Mouse (Mus musculus) midbrain, embryonic 16.5 days (tissue): ENCODE data around the gene Il12rb1. TPM values are rescaled to one million over a fixed set of nuclear protein-coding genes. Genes with fewer than 3 reads are reported as not detected.
A peak's percentile ranks its signal among the peaks of the same experiment; 100 is the strongest.

Source experiments
- ATAC-seq: fragments of 200-750 bp; cut with Nextera tagmentation; 2 replicates; pipeline ENCODE4 v1.8.0; 2017; ENCODE audit warnings: moderate TSS enrichment
- H3K27ac ChIP-seq: fragments of 300-500 bp; sonication (generic); 2 replicates; pipeline ENCODE4 v1.5.1; 2014; ENCODE audit warnings: mild to moderate bottlenecking, low read length, mixed read lengths
- H3K27me3 ChIP-seq: fragments of 300-500 bp; sonication (generic); 2 replicates; pipeline ENCODE4 v1.6.1; 2014; ENCODE audit warnings: low read depth, low read length, mixed read lengths; ENCODE audit not compliant: control insufficient read depth, insufficient read depth
- H3K36me3 ChIP-seq: fragments of 300-500 bp; sonication (generic); 2 replicates; pipeline ENCODE4 v1.6.1; 2014; ENCODE audit warnings: mild to moderate bottlenecking, low read length, moderate library complexity, mixed read lengths; ENCODE audit not compliant: control insufficient read depth, insufficient read depth
- H3K4me1 ChIP-seq: fragments of 300-500 bp; sonication (generic); 2 replicates; pipeline ENCODE4 v1.6.1; 2014; ENCODE audit warnings: mild to moderate bottlenecking, low read length, mixed read lengths; ENCODE audit not compliant: control insufficient read depth, insufficient read depth
- H3K4me2 ChIP-seq: fragments of 300-500 bp; sonication (generic); 2 replicates; pipeline ENCODE4 v1.6.1; 2014; ENCODE audit warnings: mild to moderate bottlenecking, low read length, mixed read lengths
- H3K4me3 ChIP-seq: fragments of 300-500 bp; sonication (generic); 2 replicates; pipeline ENCODE4 v1.5.1; 2014; ENCODE audit warnings: low read depth, mild to moderate bottlenecking, low read length, moderate library complexity, mixed read lengths
- H3K9ac ChIP-seq: fragments of 300-500 bp; sonication (generic); 2 replicates; pipeline ENCODE4 v1.6.1; 2014; ENCODE audit warnings: low read depth, low read length, mixed read lengths
- H3K9me3 ChIP-seq: fragments of 300-500 bp; sonication (generic); replicated peaks from 2 replicates; pipeline ENCODE4 v1.6.1; 2014; ENCODE audit warnings: mild to moderate bottlenecking, low read length, mixed read lengths; ENCODE audit not compliant: control insufficient read depth, poor library complexity, severe bottlenecking
- WGBS: fragments of 180-500 bp; shearing (Covaris S2); extraction: QIAGEN DNeasy Blood & Tissue Kit; methylation state at CpG from one replicate; pipeline ENCODE4 v1.1.7; 2014; 5-methylcytosine and 5-hydroxymethylcytosine counted together
- polyA plus RNA-seq: library from polyadenylated mRNA; unstranded; fragments of >200 nt; fragmentation: Nextera tagmentation; extraction: Ambion mirVana; gene quantifications from 2 replicates; pipeline ENCODE4 v1.2.1, GENCODE M21; 2015

The Il12rb1 gene
- polyA plus RNA-seq, 1 experiment from 2014 or later: 0.08 TPM

DNA sequence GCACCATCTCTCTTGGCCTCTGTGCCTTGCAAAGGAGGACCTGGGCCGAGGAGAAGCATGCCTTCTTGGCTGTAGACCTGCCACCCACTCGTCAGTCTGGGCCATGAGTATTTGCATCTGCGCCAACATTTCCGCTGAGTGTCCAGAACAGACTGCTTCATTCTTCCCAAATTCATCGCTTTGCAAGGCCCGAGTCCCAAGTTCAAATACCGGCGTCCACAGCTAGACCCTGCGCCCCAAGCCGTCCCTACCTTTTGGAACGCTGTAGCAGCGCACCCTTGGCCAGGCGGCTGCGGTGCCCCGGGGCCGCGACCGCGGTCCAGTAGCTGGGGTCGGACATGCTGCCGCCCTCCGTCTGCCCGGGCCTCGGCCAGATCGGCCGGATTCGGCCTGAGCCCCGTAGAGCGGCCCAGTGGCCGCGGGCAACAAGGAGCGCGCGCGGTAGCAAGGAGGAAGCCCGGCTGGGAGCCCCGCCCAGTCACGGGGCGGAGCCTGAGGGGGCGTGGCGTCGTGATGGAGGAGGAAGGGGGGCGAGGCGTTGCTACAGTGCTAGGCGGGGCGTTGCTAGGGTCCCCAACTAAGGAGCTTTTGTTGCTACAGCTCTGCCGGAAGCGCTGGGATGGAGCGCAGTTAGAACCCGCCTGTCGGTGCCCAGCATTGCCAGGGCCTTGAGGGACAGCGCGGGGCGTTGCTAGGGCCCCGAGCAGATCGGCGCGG is 16.1 kb upstream of the Il12rb1 start:
- WGBS: 5% methylated on average over 57 of the region's 58 CpGs
- Histone ChIP-seq H3K36me3 (peaks cover 4% of the 10 kb centered on the region), H3K4me2 (peak overlapping the region; percentile 71), H3K9ac (peak overlapping the region; percentile 89), H3K4me3 (peak overlapping the region; percentile 64), H3K4me1 (peaks cover 29% of the 10 kb centered on the region), H3K9me3 (no peaks in the 10 kb centered on the region), H3K27me3 (no peaks in the 10 kb centered on the region), H3K27ac (peak overlapping the region; percentile 90)
- peak; percentile 88 for ATAC-seq

DNA sequence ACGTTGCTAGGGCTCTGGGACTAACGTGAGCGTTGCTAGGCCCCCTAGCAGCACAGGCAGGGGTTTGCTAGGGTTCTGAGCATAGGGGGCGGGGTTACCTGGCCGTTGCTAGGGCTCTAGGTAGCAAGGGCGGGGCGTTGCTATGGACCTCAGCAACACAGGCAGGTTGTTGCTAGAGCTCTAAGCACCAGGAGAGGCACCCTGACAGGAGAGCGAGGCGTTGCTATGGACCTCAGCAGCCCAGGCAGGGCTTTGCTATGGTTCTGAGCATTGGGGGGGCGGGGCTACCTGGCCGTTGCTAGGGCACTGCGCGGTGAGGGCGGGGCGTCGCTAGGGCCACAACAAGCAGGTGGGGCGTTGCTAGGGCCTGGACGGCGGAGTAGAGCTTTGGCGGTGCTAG is 15.5 kb upstream of the Il12rb1 start:
- peak overlapping the region; percentile 64 for H3K4me3 ChIP-seq
- H3K27ac ChIP-seq: peak overlapping the region; percentile 90
- peaks cover 30% of the 10 kb centered on the region for H3K4me1 ChIP-seq
- no peaks in the 10 kb centered on the region for H3K27me3 ChIP-seq
- peak overlapping the region; percentile 71 for H3K4me2 ChIP-seq
- no peaks in the 10 kb centered on the region; the same call in none of the 2 replicates for H3K36me3 ChIP-seq
- under 1% methylated on average over 20 of the region's 20 CpGs for WGBS
- ATAC-seq: peak; percentile 62
- H3K9ac ChIP-seq: peak overlapping the region; percentile 89
- no peaks in the 10 kb centered on the region for H3K9me3 ChIP-seq

DNA sequence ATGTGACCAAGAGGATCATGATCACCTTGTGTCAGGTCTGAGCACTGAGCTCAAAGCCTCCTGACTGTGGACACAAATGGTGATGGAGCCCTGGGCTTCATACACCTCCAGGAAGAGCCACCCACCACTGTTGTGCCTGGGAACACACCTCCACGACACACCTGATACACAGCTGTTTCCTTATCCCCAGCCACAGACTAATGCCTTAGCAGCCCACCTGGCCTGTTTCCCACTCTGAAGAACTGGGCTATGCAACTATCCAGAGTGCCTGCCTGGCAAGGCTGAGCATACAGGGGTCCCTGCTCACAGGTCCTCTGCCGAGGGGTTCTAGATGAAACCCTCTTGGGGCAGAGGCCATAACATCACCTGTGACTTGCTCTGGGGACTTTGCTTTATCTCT is 14.0 kb upstream of the Il12rb1 start:
- no peak for ATAC-seq
- Histone ChIP-seq H3K4me3 (no peak overlapping the region), H3K27me3 (peaks cover 3% of the 10 kb centered on the region; the same call in 1 of the 2 replicates), H3K9me3 (no peaks in the 10 kb centered on the region), H3K4me2 (no peak overlapping the region), H3K27ac (no peak overlapping the region), H3K9ac (no peak overlapping the region), H3K4me1 (peaks cover 35% of the 10 kb centered on the region), H3K36me3 (no peaks in the 10 kb centered on the region)
- 88% methylated on average over 2 of the region's 2 CpGs for WGBS

DNA sequence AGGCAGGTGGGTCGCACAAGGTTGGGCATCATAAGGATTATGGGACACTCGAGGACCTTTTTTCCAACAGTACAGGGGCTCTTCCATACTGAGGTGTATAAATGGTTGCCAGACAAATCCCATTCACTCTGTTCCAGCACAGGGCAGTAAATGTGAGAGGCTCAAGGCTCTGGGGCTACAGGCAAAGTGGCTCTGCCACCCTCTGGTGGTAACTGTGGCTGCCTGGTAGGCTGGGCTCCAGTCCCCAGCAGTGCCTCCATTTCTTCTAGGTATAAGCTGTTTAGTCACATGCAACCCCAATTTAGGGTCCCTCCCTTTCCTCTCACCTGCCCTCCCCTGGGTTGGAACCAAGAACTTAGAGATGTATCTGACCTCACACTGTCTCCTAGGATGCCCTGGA is 12.9 kb upstream of the Il12rb1 start:
- peaks cover 35% of the 10 kb centered on the region for H3K4me1 ChIP-seq
- 85% methylated on average over 2 of the region's 2 CpGs for WGBS
- H3K36me3 ChIP-seq: no peaks in the 10 kb centered on the region

DNA sequence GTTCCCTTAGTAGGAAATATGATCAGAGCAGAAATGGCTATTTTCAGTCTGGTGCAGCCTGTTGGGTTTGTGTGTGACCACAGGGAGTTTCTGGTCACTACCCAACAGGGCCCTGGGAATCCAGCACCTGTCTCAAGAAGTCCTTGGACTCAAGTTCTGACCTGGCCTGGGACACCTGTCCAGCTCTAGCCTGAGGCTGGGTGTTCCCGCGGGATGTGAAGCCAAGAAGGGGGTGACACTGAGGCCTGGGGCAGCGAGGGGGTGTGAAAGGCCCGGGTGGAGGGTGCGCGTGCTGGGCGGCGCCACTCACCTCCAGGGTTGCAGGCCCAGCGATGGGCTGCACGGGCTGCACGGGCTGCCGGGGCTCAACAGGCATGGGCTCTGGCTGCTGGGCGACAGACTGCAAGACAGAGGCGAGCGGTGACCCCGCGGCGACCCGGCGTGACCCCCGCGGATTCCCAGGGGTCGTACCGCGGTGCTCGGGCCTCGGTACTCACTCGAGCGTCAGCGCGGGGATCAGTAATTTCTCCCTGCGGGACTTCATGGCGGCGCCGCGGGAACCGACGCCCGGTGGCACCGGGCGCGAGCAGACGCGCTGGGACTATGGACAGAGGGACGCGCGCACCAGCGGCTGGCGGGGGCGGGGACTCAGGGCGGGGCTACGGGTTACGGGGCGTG is 11.7 kb upstream of the Il12rb1 start:
- Histone ChIP-seq H3K4me1 (peaks cover 26% of the 10 kb centered on the region), H3K9me3 (no peaks in the 10 kb centered on the region), H3K4me2 (peak overlapping the region; percentile 91), H3K36me3 (no peaks in the 10 kb centered on the region), H3K4me3 (peak overlapping the region; percentile 56), H3K27me3 (peaks cover 8% of the 10 kb centered on the region), H3K9ac (peak overlapping the region; percentile 75), H3K27ac (peak overlapping the region; percentile 43; the same call in 1 of the 2 replicates)
- WGBS: 1% methylated on average over 46 of the region's 54 CpGs
- ATAC-seq: peak; percentile 1; the same call in 1 of the 2 replicates

More for the DNA sequence above, 12.9 kb upstream of the Il12rb1 start:
- Histone ChIP-seq H3K9me3 (no peaks in the 10 kb centered on the region), H3K9ac (no peak overlapping the region), H3K27ac (no peak overlapping the region), H3K27me3 (peaks cover 8% of the 10 kb centered on the region), H3K4me3 (no peak overlapping the region), H3K4me2 (no peak overlapping the region)
- no peak for ATAC-seq

DNA sequence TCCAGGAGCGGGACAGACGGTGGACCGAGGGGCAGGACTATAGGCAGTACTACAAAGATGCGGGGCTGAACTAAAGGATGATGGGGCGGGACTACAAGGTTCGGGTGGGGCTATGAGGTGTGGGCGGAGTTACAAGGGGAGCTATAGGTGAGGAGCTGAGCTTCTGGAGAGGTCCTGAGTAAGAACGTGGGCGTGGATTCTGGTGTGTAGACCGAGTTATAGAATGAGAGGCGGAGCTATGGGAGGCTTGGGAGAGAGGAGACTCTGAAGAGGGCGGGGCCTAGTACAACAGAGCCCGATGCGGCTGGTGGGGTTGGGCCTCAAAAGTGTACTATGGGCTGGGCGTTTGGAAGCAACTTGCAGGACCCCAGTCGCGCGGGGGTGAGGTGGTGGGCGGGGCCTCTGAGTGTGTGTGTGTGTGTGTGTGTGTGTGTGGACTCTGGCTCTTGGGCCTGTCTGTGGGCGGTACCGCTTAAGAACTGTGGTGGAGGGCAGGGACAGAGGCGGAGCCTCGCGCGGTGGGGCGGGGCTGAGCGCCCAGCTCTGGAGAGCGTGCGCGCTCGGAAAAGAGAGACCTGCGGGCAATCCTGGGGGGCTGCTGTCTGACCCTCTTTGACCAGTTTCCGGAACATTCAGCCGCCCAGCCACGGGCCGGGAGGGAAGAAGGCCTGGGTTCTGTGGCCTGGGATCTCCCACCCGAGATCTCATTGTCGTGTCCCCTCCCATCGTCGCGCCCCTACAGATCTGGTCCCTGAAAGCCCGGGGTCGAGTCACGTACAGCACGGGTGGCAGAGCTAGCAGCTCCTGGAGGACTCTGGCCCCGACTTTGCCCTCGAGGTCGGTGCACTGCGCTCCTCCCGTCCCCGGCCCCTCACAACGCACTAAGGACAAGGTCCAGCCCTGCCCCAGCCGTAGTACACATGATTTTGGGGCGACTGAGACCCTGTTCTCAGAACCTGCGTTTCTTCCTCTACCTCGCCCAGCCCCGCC is 10.9 kb upstream of the Il12rb1 start:
- Histone ChIP-seq H3K9ac (peak overlapping the region; percentile 75), H3K4me1 (peaks cover 22% of the 10 kb centered on the region), H3K9me3 (no peaks in the 10 kb centered on the region), H3K27me3 (peaks cover 11% of the 10 kb centered on the region), H3K4me3 (peak overlapping the region; percentile 56), H3K27ac (peak overlapping the region; percentile 13; the same call in 1 of the 2 replicates), H3K4me2 (peak overlapping the region; percentile 91), H3K36me3 (no peaks in the 10 kb centered on the region)
- WGBS: under 1% methylated on average over 57 of the region's 57 CpGs
- peak; percentile 84 for ATAC-seq

DNA sequence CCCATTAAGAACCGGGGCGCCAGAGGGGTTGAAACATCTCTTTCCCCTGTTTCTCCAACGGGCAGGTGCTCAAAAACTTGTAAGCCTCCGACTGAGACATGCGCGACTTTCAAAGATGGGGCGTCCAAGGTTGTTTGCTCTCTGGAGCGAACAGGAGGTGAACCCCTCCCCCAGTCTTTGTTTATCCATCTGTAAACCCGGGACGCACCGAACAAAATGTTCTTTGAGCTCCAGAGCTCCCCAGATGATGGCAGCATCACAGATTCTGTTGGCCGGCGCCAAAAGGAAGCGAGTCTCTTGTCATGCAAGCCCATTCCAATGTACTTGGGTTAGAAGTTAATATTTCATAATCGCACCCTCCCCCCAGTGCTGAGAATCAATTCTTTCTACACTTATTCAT is 10.0 kb upstream of the Il12rb1 start:
- 11% methylated on average over 15 of the region's 15 CpGs for WGBS
- peaks cover 13% of the 10 kb centered on the region for H3K27me3 ChIP-seq
- no peaks in the 10 kb centered on the region for H3K36me3 ChIP-seq
- H3K4me3 ChIP-seq: peak overlapping the region; percentile 56
- ATAC-seq: no peak
- peak overlapping the region; percentile 91 for H3K4me2 ChIP-seq
- peaks cover 16% of the 10 kb centered on the region for H3K4me1 ChIP-seq
- peak overlapping the region; percentile 75 for H3K9ac ChIP-seq
- no peaks in the 10 kb centered on the region for H3K9me3 ChIP-seq
- H3K27ac ChIP-seq: no peak overlapping the region

DNA sequence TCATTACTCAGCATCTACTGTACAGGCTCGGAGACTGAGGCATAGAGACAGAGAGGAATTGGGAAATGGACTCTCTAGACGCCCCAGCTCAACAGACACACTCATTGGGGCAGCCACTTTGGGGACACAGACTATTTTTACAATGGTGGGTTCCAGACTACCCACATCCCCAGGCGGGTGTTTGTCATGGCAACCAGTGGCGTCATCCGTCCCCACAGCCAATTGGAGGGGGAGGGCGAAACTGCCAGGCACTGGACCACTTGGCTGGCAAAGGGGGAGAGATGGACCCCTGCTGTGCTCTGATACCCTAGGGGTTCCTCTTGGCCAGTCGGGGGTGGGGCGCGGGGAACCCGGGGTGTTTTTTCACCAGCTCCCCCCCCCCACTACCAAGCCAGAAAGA is 7.6 kb upstream of the Il12rb1 start:
- 61% methylated on average over 10 of the region's 10 CpGs for WGBS
- no peak for ATAC-seq
- Histone ChIP-seq H3K27ac (no peak overlapping the region), H3K36me3 (no peaks in the 10 kb centered on the region), H3K9me3 (no peaks in the 10 kb centered on the region), H3K4me3 (no peak overlapping the region), H3K27me3 (peaks cover 24% of the 10 kb centered on the region), H3K4me2 (no peak overlapping the region), H3K4me1 (peaks cover 21% of the 10 kb centered on the region), H3K9ac (0 out of 2 replicates have a peak overlapping the region, but pooled peaks have one; percentile 3)
